Mouse (Mus musculus): ENCODE data around the gene Best1.
"Not testable (repeated sequence)": the region's sequence is repeated elsewhere in the genome, so short reads cannot be mapped to it uniquely, and the experiment has no call there.

The Best1 gene

GRCm38 (mm10) chr19:9989884-9990256, 11.6 kb downstream of the Best1 start:
- DNase-seq (ENCODE audit: low spot score): no peak

- peak; percentile 35 for DNase-seq (ENCODE audit: low spot score)
Measured at GRCm38 (mm10) chr19:9989171-9989883, 12.1 kb downstream of the Best1 start.

GRCm38 (mm10) chr19:9987593-9987992, 13.8 kb downstream of the Best1 start:
- no peak for DNase-seq (ENCODE audit: low spot score)

- DNase-seq (ENCODE audit: low spot score): peak; percentile 59
Measured at GRCm38 (mm10) chr19:9987192-9987591, 14.2 kb downstream of the Best1 start.

- no peak for DNase-seq (ENCODE audit: low spot score)
Measured at GRCm38 (mm10) chr19:9985900-9986421, 15.5 kb downstream of the Best1 start.

GRCm38 (mm10) chr19:9985190-9985899, 16.1 kb downstream of the Best1 start:
- no peak for DNase-seq (ENCODE audit: low spot score)

GRCm38 (mm10) chr19:9984111-9985055, 17.1 kb downstream of the Best1 start:
- no peak for DNase-seq (ENCODE audit: low spot score)

- DNase-seq (ENCODE audit: low spot score): peak; percentile 69
Measured at GRCm38 (mm10) chr19:9982852-9983542, 18.4 kb downstream of the Best1 start.

GRCm38 (mm10) chr19:9982151-9982851, 19.1 kb downstream of the Best1 start:
- DNase-seq (ENCODE audit: low spot score): peak; percentile 99

GRCm38 (mm10) chr19:9981621-9982020, 19.8 kb downstream of the Best1 start:
- no peak for DNase-seq (ENCODE audit: low spot score)

GRCm38 (mm10) chr19:9980258-9980657, 21.2 kb downstream of the Best1 start, which contains the start of gene Fth1:
Fth1 (plus strand) TSS chr19:9980598.
- DNase-seq (ENCODE audit: low spot score): no peak

- DNase-seq (ENCODE audit: low spot score): no peak
Measured at GRCm38 (mm10) chr19:9979156-9979555, 22.3 kb downstream of the Best1 start.

GRCm38 (mm10) chr19:9978431-9978951, 22.9 kb downstream of the Best1 start:
- peak; percentile 42 for DNase-seq (ENCODE audit: low spot score)

GRCm38 (mm10) chr19:9977085-9977484, 24.3 kb downstream of the Best1 start:
- DNase-seq (ENCODE audit: low spot score): no peak

- not testable (repeated sequence) for DNase-seq (ENCODE audit: low spot score)
Measured at GRCm38 (mm10) chr19:9974853-9975252, 26.6 kb downstream of the Best1 start.

GRCm38 (mm10) chr19:9968081-9968787, 33.2 kb downstream of the Best1 start:
- no peak for DNase-seq (ENCODE audit: low spot score)

- no peak for DNase-seq (ENCODE audit: low spot score)
Measured at GRCm38 (mm10) chr19:9966096-9966867, 35.2 kb downstream of the Best1 start.

GRCm38 (mm10) chr19:9964205-9964916, 37.1 kb downstream of the Best1 start:
- DNase-seq (ENCODE audit: low spot score): no peak
